Mouse (Mus musculus) forebrain, postnatal 0 days (tissue): Measurements from ENCODE around the gene Ush2a. TPM values are rescaled to one million over a fixed set of nuclear protein-coding genes. Genes with fewer than 3 reads are reported as not detected.

Source experiments
- ATAC-seq: fragments of 200-750 bp; cut with Nextera tagmentation; 2 replicates; pipeline ENCODE4 v1.8.0; 2017; ENCODE audit warnings: mild to moderate bottlenecking, moderate library complexity
- DNase-seq: peaks from one replicate; pipeline ENCODE4 v3.0.0-alpha.2; 2015
- H3K27ac ChIP-seq: fragments of 300-500 bp; sonication (generic); 2 replicates; pipeline ENCODE4 v1.5.1; 2014; ENCODE audit warnings: low read depth, mild to moderate bottlenecking, antibody characterized with exemption, low read length, moderate library complexity, mixed read lengths
- H3K27me3 ChIP-seq: fragments of 300-500 bp; sonication (generic); 2 replicates; pipeline ENCODE4 v1.6.1; 2014; ENCODE audit warnings: mild to moderate bottlenecking, low read length, mixed read lengths; ENCODE audit not compliant: insufficient read depth
- H3K36me3 ChIP-seq: fragments of 300-500 bp; sonication (generic); 2 replicates; pipeline ENCODE4 v1.6.1; 2014; ENCODE audit warnings: mild to moderate bottlenecking, moderate library complexity; ENCODE audit not compliant: insufficient read depth
- H3K4me1 ChIP-seq: fragments of 300-500 bp; sonication (generic); 2 replicates; pipeline ENCODE4 v1.6.1; 2014; ENCODE audit warnings: antibody characterized with exemption; ENCODE audit not compliant: insufficient read depth
- H3K4me2 ChIP-seq: fragments of 300-500 bp; sonication (generic); 2 replicates; pipeline ENCODE4 v1.6.1; 2014; ENCODE audit warnings: low read depth, mild to moderate bottlenecking, moderate library complexity
- H3K4me3 ChIP-seq: fragments of 300-500 bp; sonication (generic); 2 replicates; pipeline ENCODE4 v1.5.1; 2014; ENCODE audit warnings: low read depth, low read length, mixed read lengths
- H3K9ac ChIP-seq: fragments of 300-500 bp; sonication (generic); 2 replicates; pipeline ENCODE4 v1.6.1; 2014; ENCODE audit warnings: mild to moderate bottlenecking
- H3K9me3 ChIP-seq: fragments of 300-500 bp; sonication (generic); 2 replicates; pipeline ENCODE4 v1.6.1; 2016; ENCODE audit warnings: low read length
- CTCF ChIP-seq: sonication (generic); IDR thresholded peaks from 2 replicates; pipeline ENCODE4 v1.5.1; 2016; ENCODE audit warnings: antibody characterized with exemption, control low read depth, low read depth
- WGBS: fragments of 180-500 bp; shearing (Covaris S2); extraction: QIAGEN DNeasy Blood & Tissue Kit; methylation state at CpG from one replicate; pipeline ENCODE4 v1.1.7; 2014; 5-methylcytosine and 5-hydroxymethylcytosine counted together
- polyA plus RNA-seq: library from polyadenylated mRNA; unstranded; fragments of >200 nt; fragmentation: Nextera tagmentation; extraction: Ambion mirVana; gene quantifications from 2 replicates; pipeline ENCODE4 v1.2.1, GENCODE M21; 2015
- total RNA-seq: library from RNA; depleted of rRNA; stranded (reverse); fragments of >200 nt; gene quantifications from 2 replicates; pipeline ENCODE4 v1.2.3, GENCODE M21; 2014

The Ush2a gene
- total and polyA plus RNA-seq, 2 experiments from 2014 or later = 0.10 TPM

- Histone ChIP-seq H3K27ac (no peak overlapping the region), H3K9ac (no peak overlapping the region), H3K9me3 (no peaks in the 10 kb centered on the region), H3K4me1 (0 out of 2 replicates have a peak, but pooled peaks cover 5% of the 10 kb centered on the region), H3K27me3 (no peaks in the 10 kb centered on the region), H3K36me3 (no peaks in the 10 kb centered on the region), H3K4me2 (no peak overlapping the region), H3K4me3 (no peak overlapping the region)
- no peak for TF ChIP-seq CTCF
- ATAC-seq (no peak), DNase-seq (no peak)
- 57% methylated on average over 4 of the region's 4 CpGs for WGBS
These were observed 305.7 kb downstream of the Ush2a start for GRCm38 (mm10) chr1:188567486-188567885.

- Histone ChIP-seq H3K9ac (no peak overlapping the region), H3K4me1 (0 out of 2 replicates have a peak, but pooled peaks cover 5% of the 10 kb centered on the region), H3K9me3 (no peaks in the 10 kb centered on the region), H3K27me3 (no peaks in the 10 kb centered on the region), H3K27ac (no peak overlapping the region), H3K4me2 (no peak overlapping the region), H3K4me3 (no peak overlapping the region), H3K36me3 (no peaks in the 10 kb centered on the region)
- DNase-seq = peak; percentile 47
- 38% methylated on average over 9 of the region's 9 CpGs for WGBS
- no peak for TF ChIP-seq CTCF
- 0 out of 2 replicates have a peak, but pooled peaks have one; percentile 18 for ATAC-seq
These were observed 306.6 kb downstream of the Ush2a start for GRCm38 (mm10) chr1:188568295-188568961.

GRCm38 (mm10) chr1:188576246-188576747 is 314.5 kb downstream of the Ush2a start:
- Histone ChIP-seq H3K4me1 (0 out of 2 replicates have a peak, but pooled peaks cover 3% of the 10 kb centered on the region), H3K27ac (no peak overlapping the region), H3K9me3 (no peaks in the 10 kb centered on the region), H3K27me3 (no peaks in the 10 kb centered on the region), H3K36me3 (no peaks in the 10 kb centered on the region), H3K9ac (no peak overlapping the region), H3K4me3 (no peak overlapping the region), H3K4me2 (no peak overlapping the region)
- WGBS = 24% methylated on average over 8 of the region's 8 CpGs
- TF ChIP-seq CTCF = no peak
- ATAC-seq (no peak; the same call in 1 of the 2 replicates), DNase-seq (peak; percentile 15)

GRCm38 (mm10) chr1:188577376-188577775 is 315.6 kb downstream of the Ush2a start:
- 86% methylated on average over 4 of the region's 4 CpGs for WGBS

GRCm38 (mm10) chr1:188581136-188581535 is 319.3 kb downstream of the Ush2a start:
- TF ChIP-seq CTCF = no peak
- DNase-seq (no peak), ATAC-seq (no peak)
- no peaks in the 10 kb centered on the region for H3K36me3 ChIP-seq
- 50% methylated on average over 4 of the region's 4 CpGs for WGBS
- no peak overlapping the region for H3K9ac ChIP-seq
- no peak overlapping the region for H3K4me3 ChIP-seq
- H3K4me2 ChIP-seq = no peak overlapping the region
- 0 out of 2 replicates have a peak, but pooled peaks cover under 1% of the 10 kb centered on the region for H3K4me1 ChIP-seq
- no peaks in the 10 kb centered on the region for H3K9me3 ChIP-seq
- no peaks in the 10 kb centered on the region for H3K27me3 ChIP-seq
- H3K27ac ChIP-seq = no peak overlapping the region

More at GRCm38 (mm10) chr1:188577376-188577775, 315.6 kb downstream of the Ush2a start:
- TF ChIP-seq CTCF = no peak
- Histone ChIP-seq H3K27me3 (no peaks in the 10 kb centered on the region), H3K27ac (no peak overlapping the region), H3K36me3 (no peaks in the 10 kb centered on the region), H3K9me3 (no peaks in the 10 kb centered on the region), H3K4me3 (no peak overlapping the region), H3K4me2 (no peak overlapping the region), H3K4me1 (0 out of 2 replicates have a peak, but pooled peaks cover 3% of the 10 kb centered on the region), H3K9ac (no peak overlapping the region)
- ATAC-seq (no peak), DNase-seq (no peak)

- H3K27me3 ChIP-seq = no peaks in the 10 kb centered on the region
- no peak overlapping the region for H3K4me2 ChIP-seq
- H3K27ac ChIP-seq = no peak overlapping the region
- no peaks in the 10 kb centered on the region for H3K4me1 ChIP-seq
- H3K9ac ChIP-seq = no peak overlapping the region
- no peaks in the 10 kb centered on the region for H3K36me3 ChIP-seq
- H3K4me3 ChIP-seq = no peak overlapping the region
- ATAC-seq = no peak
- no peak for DNase-seq
- no peaks in the 10 kb centered on the region for H3K9me3 ChIP-seq
- TF ChIP-seq CTCF = no peak
- 50% methylated on average over 4 of the region's 4 CpGs for WGBS
These were observed 333.4 kb downstream of the Ush2a start for GRCm38 (mm10) chr1:188595251-188595650.

- Histone ChIP-seq H3K4me1 (no peaks in the 10 kb centered on the region), H3K9ac (no peak overlapping the region), H3K27me3 (no peaks in the 10 kb centered on the region), H3K36me3 (no peaks in the 10 kb centered on the region), H3K4me3 (no peak overlapping the region), H3K9me3 (no peaks in the 10 kb centered on the region), H3K4me2 (no peak overlapping the region), H3K27ac (no peak overlapping the region)
- ATAC-seq = no peak
- peak; percentile 42 for TF ChIP-seq CTCF
- 91% methylated on average over 7 of the region's 7 CpGs for WGBS
- DNase-seq = no peak
These were observed 336.2 kb downstream of the Ush2a start for GRCm38 (mm10) chr1:188598052-188598451.
